Mouse (Mus musculus) lung, postnatal 0 days (tissue): ENCODE measurements around the gene Nfe2l2.

Experiments used
- CTCF ChIP-seq: IDR thresholded peaks from 2 replicates; pipeline ENCODE4 v1.5.1; 2016; ENCODE audit warnings: antibody characterized with exemption, mild to moderate bottlenecking
- EP300 ChIP-seq: IDR thresholded peaks from 2 replicates; pipeline ENCODE4 v1.6.1; 2016; ENCODE audit warnings: antibody characterized with exemption, mild to moderate bottlenecking, control low read depth

DNA sequence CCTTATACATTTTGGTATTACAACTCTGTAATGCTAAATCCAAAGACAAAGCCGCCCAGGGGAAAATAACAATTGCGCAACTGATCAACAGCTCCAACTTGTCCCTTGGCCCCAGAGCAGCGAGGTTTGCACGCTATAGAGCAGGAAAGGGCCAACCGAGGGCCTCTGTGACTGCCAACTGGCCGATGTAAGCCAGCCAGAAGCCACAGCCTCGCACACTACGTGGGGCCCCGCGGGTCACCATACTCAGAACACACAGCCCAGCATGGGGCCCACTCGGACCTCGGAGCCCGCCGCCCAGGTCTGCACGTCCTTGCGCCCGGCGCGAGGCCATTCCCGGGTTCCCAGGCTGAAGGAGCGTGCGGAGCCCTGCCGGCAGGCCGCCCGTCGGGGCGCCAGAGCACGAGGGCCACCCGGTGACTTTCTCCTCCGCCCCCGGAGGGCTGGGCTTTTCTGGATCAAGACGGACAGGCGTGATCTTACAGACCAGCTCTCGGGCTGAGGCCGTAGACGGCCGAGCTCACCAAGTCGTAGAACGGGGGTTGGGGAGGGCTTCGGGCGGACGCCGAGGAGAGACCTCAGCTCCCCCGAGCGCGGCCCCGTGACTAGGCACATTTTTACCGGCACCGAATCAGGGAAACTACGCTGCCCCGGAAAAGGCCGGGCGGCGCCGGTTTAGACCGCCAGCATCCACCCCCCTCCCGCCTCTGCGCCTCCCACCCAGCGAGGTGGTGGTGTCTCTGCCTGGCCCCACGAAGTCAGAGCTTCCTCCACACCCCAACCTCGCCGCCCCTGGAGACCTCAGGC, 863 bp downstream of the Nfe2l2 start:
- TF ChIP-seq EP300: peak; percentile 87
- TF ChIP-seq CTCF: no peak; the same call in none of the 2 replicates
